Mouse (Mus musculus) intestine, embryonic 16.5 days (tissue): ENCODE measurements around the gene Fam83c. TPM values are rescaled to one million over a fixed set of nuclear protein-coding genes. Genes with fewer than 3 reads are reported as not detected.
"Not testable (repeated sequence)": the region's sequence is repeated elsewhere in the genome, so short reads cannot be mapped to it uniquely, and the experiment has no call there.

Experiments used
- ATAC-seq: fragments of 200-750 bp; cut with Nextera tagmentation; 2 replicates; pipeline ENCODE4 v1.8.0; 2017; ENCODE audit warnings: moderate TSS enrichment, moderate library complexity
- H3K27ac ChIP-seq: fragments of 300-500 bp; sonication (generic); 2 replicates; pipeline ENCODE4 v1.5.1; 2014; ENCODE audit warnings: mild to moderate bottlenecking, low read length
- H3K27me3 ChIP-seq: fragments of 300-500 bp; sonication (generic); replicated peaks from 2 replicates; pipeline ENCODE4 v1.6.1; 2014; ENCODE audit warnings: low read length, control low read depth, mixed read lengths; ENCODE audit not compliant: control insufficient read depth, insufficient read depth
- H3K36me3 ChIP-seq: fragments of 300-500 bp; sonication (generic); 2 replicates; pipeline ENCODE4 v1.6.1; 2014; ENCODE audit warnings: low read length, control low read depth; ENCODE audit not compliant: control insufficient read depth, insufficient read depth
- H3K4me1 ChIP-seq: fragments of 300-500 bp; sonication (generic); 2 replicates; pipeline ENCODE4 v1.6.1; 2014; ENCODE audit warnings: low read length, control low read depth, mixed read lengths; ENCODE audit not compliant: control insufficient read depth, insufficient read depth
- H3K4me2 ChIP-seq: fragments of 300-500 bp; sonication (generic); 2 replicates; pipeline ENCODE4 v1.6.1; 2014; ENCODE audit warnings: low read depth, low read length, control low read depth
- H3K4me3 ChIP-seq: fragments of 300-500 bp; sonication (generic); 2 replicates; pipeline ENCODE4 v1.5.1; 2014; ENCODE audit warnings: mild to moderate bottlenecking, low read length
- H3K9ac ChIP-seq: fragments of 300-500 bp; sonication (generic); 2 replicates; pipeline ENCODE4 v1.6.1; 2014; ENCODE audit warnings: low read depth, low read length
- H3K9me3 ChIP-seq: fragments of 300-500 bp; sonication (generic); 2 replicates; pipeline ENCODE4 v1.6.1; 2016; ENCODE audit warnings: low read length, control low read depth; ENCODE audit not compliant: control insufficient read depth
- WGBS: fragments of 180-500 bp; shearing (Covaris S2); extraction: QIAGEN DNeasy Blood & Tissue Kit; methylation state at CpG from one replicate; pipeline ENCODE4 v1.1.7; 2014; 5-methylcytosine and 5-hydroxymethylcytosine counted together
- polyA plus RNA-seq: library from polyadenylated mRNA; unstranded; fragments of >200 nt; fragmentation: Nextera tagmentation; extraction: Ambion mirVana; gene quantifications from 2 replicates; pipeline ENCODE4 v1.2.1, GENCODE M21; 2015

Gene Fam83c
- polyA plus RNA-seq, 1 experiment from 2014 or later, result 0.35 TPM

DNA sequence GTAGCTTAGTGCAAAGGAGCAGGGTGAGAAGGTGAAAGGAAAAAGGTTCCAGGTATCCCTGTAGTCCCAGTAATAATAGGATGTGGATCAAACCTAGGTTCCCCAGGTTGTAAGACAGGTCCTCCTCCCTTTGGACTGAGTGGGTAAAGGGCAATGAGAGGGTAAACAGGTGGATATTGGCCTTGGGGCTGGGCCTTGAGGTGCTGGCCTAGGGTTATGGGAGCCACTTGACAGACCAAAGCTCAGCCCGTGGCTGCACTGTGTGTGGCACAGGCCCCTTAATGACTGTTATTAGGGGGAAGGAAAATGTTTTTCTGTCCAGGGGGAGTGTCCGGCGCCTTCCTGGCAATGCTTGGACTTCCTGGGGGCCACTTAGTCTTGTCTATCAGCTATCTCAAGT is 3.3 kb upstream of the Fam83c start:
- WGBS, result 61% methylated on average over 3 of the region's 3 CpGs

GRCm38 (mm10) chr2:155832087-155832486 is 2.6 kb downstream of the Fam83c start:
- not testable (repeated sequence) for H3K36me3 ChIP-seq, H3K27me3 ChIP-seq, H3K9ac ChIP-seq, H3K27ac ChIP-seq, H3K4me2 ChIP-seq, ATAC-seq, H3K4me3 ChIP-seq, H3K9me3 ChIP-seq
- peaks cover 14% of the 10 kb centered on the region for H3K4me1 ChIP-seq
- WGBS, result 65% methylated on average over 1 of the region's 1 CpGs

More for the DNA sequence above, 3.3 kb upstream of the Fam83c start:
- no peaks in the 10 kb centered on the region for H3K9me3 ChIP-seq
- no peaks in the 10 kb centered on the region for H3K27me3 ChIP-seq
- peak; percentile 77 for ATAC-seq
- H3K4me3 ChIP-seq, result no peak overlapping the region
- H3K4me2 ChIP-seq, result no peak overlapping the region
- peaks cover 5% of the 10 kb centered on the region; the same call in 1 of the 2 replicates for H3K4me1 ChIP-seq
- H3K36me3 ChIP-seq, result no peaks in the 10 kb centered on the region
- no peak overlapping the region for H3K9ac ChIP-seq
- H3K27ac ChIP-seq, result no peak overlapping the region

DNA sequence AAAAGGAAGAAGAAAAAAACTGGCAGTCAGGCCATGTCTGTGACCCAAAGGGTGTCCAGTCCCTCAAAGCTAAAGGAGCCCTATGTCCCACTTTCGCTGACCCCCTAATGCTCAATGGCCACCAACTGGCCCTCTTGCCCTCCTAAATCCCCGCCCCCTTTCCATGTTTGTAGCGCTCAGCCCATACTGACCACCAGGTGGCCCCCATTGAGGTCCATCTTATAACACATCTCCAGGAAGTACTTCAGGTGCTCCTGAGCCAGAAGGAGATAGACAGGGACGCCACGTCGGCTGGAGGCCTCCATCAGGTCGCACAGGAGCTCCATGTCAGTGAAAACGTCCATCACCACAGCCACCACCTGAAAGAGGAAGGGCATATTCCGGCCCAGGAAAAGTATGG is 3.4 kb downstream of the Fam83c start:
- H3K4me1 ChIP-seq, result peaks cover 15% of the 10 kb centered on the region
- no peak overlapping the region for H3K4me2 ChIP-seq
- H3K27ac ChIP-seq, result no peak overlapping the region
- no peak overlapping the region for H3K4me3 ChIP-seq
- no peak overlapping the region for H3K9ac ChIP-seq
- 62% methylated on average over 9 of the region's 9 CpGs for WGBS
- H3K36me3 ChIP-seq, result no peaks in the 10 kb centered on the region
- H3K9me3 ChIP-seq, result no peaks in the 10 kb centered on the region
- no peak for ATAC-seq
- H3K27me3 ChIP-seq, result no peaks in the 10 kb centered on the region

DNA sequence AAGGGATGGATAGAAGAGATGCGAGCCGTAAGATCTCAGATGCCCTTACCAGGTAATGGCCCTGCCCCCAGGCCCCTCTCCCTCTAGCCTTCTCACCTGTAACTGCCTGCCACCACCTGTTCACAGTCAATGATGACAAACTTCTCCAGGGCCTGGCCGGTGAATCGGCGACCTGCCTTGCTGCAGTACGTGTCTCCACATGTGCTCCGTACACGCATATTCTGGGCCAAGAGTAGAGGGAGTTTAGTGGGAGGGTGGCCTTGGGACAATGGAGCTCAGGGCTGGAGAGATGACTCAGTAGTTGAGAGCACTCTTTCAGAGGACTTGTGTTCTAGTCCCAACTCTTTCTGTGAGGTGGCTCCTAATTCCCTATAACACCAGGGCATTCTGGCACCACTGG is 3.8 kb downstream of the Fam83c start:
- no peak overlapping the region for H3K9ac ChIP-seq
- H3K27me3 ChIP-seq, result no peaks in the 10 kb centered on the region
- no peak overlapping the region for H3K4me3 ChIP-seq
- H3K4me1 ChIP-seq, result peaks cover 15% of the 10 kb centered on the region
- no peak for ATAC-seq
- no peaks in the 10 kb centered on the region for H3K36me3 ChIP-seq
- WGBS, result 91% methylated on average over 8 of the region's 8 CpGs
- H3K9me3 ChIP-seq, result no peaks in the 10 kb centered on the region
- no peak overlapping the region for H3K27ac ChIP-seq
- H3K4me2 ChIP-seq, result no peak overlapping the region

DNA sequence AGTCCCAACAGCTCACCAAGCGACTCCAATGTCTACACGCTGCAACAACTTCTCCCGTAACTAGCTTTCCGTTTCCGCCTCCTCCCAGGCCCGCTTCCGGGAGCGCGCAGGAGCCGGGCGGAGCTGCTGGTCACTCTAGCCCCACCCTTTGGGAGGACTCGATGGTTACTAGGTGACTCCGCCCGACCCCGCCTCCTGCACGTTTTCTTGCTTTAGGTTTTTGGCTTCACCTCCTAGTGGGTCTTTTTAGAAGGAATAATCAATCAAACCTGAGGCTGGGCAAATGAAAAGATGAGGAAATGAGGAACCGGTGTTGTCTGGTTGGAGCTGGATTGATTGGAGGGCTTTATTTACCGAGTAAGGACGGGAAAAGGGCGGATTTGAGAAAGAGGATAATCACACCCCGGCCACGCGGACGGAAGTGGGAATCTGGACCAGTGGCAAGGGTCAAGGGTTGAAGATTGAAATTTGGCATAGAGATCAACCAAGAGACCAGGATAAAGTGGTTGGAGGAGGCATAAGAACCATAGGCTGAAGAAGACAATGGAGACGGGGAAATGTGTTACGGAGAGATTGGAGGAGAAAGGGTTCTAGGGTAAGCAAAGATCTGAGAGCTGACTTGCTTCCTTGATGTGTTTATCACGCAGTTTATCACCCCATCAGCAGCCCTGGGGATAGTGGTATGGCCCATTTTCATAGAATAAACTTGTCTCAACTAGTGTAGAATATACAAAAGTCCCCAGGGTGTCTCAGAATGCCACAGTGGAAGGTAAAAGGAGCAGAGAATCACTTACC is 7.8 kb downstream of the Fam83c start, which contains the start of gene Eif6:
Gene Eif6 (minus strand): TSS at position 296 of the 795 bp plus-strand sequence.
- Histone ChIP-seq H3K9me3 (no peaks in the 10 kb centered on the region), H3K4me2 (peak within 1 kb of the TSS; percentile 71), H3K36me3 (peaks cover 9% of the 10 kb centered on the region), H3K27ac (peak within 1 kb of the TSS; percentile 91), H3K4me3 (peak within 1 kb of the TSS; percentile 77), H3K9ac (peak within 1 kb of the TSS; percentile 84), H3K4me1 (peaks cover 16% of the 10 kb centered on the region), H3K27me3 (no peaks in the 10 kb centered on the region)
- WGBS, result 2% methylated on average over 27 of the region's 27 CpGs
- peak; percentile 95 for ATAC-seq

GRCm38 (mm10) chr2:155825904-155826629 is 8.6 kb downstream of the Fam83c start:
- Histone ChIP-seq H3K9me3 (no peaks in the 10 kb centered on the region), H3K27me3 (no peaks in the 10 kb centered on the region), H3K4me1 (peaks cover 16% of the 10 kb centered on the region), H3K4me3 (peak overlapping the region; percentile 77), H3K27ac (peak overlapping the region; percentile 91), H3K9ac (peak overlapping the region; percentile 84), H3K4me2 (peak overlapping the region; percentile 71), H3K36me3 (peaks cover 9% of the 10 kb centered on the region)
- ATAC-seq, result peak; percentile 17
- WGBS, result 1% methylated on average over 52 of the region's 52 CpGs

- Histone ChIP-seq H3K4me3 (no peak overlapping the region), H3K36me3 (peaks cover 9% of the 10 kb centered on the region), H3K9me3 (no peaks in the 10 kb centered on the region), H3K9ac (no peak overlapping the region), H3K27me3 (no peaks in the 10 kb centered on the region), H3K4me2 (no peak overlapping the region), H3K4me1 (peaks cover 27% of the 10 kb centered on the region), H3K27ac (no peak overlapping the region)
- WGBS, result 96% methylated on average over 8 of the region's 8 CpGs
- no peak for ATAC-seq
Observed at GRCm38 (mm10) chr2:155823722-155824121, 10.9 kb downstream of the Fam83c start.

- Histone ChIP-seq H3K9ac (no peak overlapping the region), H3K27me3 (no peaks in the 10 kb centered on the region), H3K9me3 (no peaks in the 10 kb centered on the region), H3K27ac (peak overlapping the region; percentile 97), H3K4me3 (no peak overlapping the region), H3K36me3 (peaks cover 9% of the 10 kb centered on the region), H3K4me1 (peaks cover 25% of the 10 kb centered on the region), H3K4me2 (no peak overlapping the region)
- WGBS, result 88% methylated on average over 5 of the region's 5 CpGs
- ATAC-seq, result no peak
Observed at GRCm38 (mm10) chr2:155820779-155821178, 13.9 kb downstream of the Fam83c start.

GRCm38 (mm10) chr2:155819449-155820251 is 15.0 kb downstream of the Fam83c start:
- H3K4me1 ChIP-seq, result peaks cover 19% of the 10 kb centered on the region
- H3K36me3 ChIP-seq, result peaks cover 9% of the 10 kb centered on the region
- H3K4me2 ChIP-seq, result peak overlapping the region; percentile 87
- ATAC-seq, result peak; percentile 79
- 40% methylated on average over 6 of the region's 6 CpGs for WGBS
- H3K4me3 ChIP-seq, result peak overlapping the region; percentile 80
- H3K27me3 ChIP-seq, result no peaks in the 10 kb centered on the region
- peak overlapping the region; percentile 57 for H3K9ac ChIP-seq
- peak overlapping the region; percentile 97 for H3K27ac ChIP-seq
- H3K9me3 ChIP-seq, result no peaks in the 10 kb centered on the region
